In genomic region chr2:124145528-124145927, GRCm38 (mm10) we compare ENCODE assay signal across 22 mouse cellular contexts. TPM values are rescaled to one million over a fixed set of nuclear protein-coding genes. Genes with fewer than 3 reads are reported as not detected.
DNase-seq lines count a peak whose midpoint lies in the region; ATAC-seq lines count a peak whose summit lies in the region.
"Had no signal": no experiment of that assay in that cellular context is flagged by ENCODE, and none has a peak within 500 bp of the region (broad histone marks: within the 10 kb centered on the region; RNA-seq: fewer than 3 reads in every experiment).

No protein-coding gene starts in this region.

- 0 out of 2 replicates have a peak, but pooled peaks have one; percentile 44 for ATAC-seq in forebrain, embryonic 11.5 days (replicated peaks; ENCODE audit: low FRiP score)
- no peak for ATAC-seq in forebrain, embryonic 15.5 days (replicated peaks)
- peak; percentile 75 for ATAC-seq in midbrain, embryonic 12.5 days (ENCODE audit: low FRiP score, low read depth)
- no peak for ATAC-seq in midbrain, embryonic 14.5 days (ENCODE audit: low FRiP score, low TSS enrichment)
- ATAC-seq: forebrain, postnatal 0 days; intestine, postnatal 0 days; liver, postnatal 0 days; lung, postnatal 0 days had no signal

- no peak overlapping the region for H3K4me3 ChIP-seq in forebrain, embryonic 11.5 days (ENCODE audit: low read depth, low read length)
- H3K4me3 ChIP-seq in forebrain, embryonic 15.5 days: no peak overlapping the region
- H3K4me3 ChIP-seq in midbrain, embryonic 12.5 days: no peak overlapping the region
- H3K4me3 ChIP-seq in midbrain, embryonic 14.5 days (replicated peaks; ENCODE audit: low read depth, low read length): no peak overlapping the region
- H3K4me3 ChIP-seq: heart, adult 2 months; heart, embryonic 13.5 days; midbrain, embryonic 10.5 days had no signal

- H3K27me3 ChIP-seq in forebrain, embryonic 11.5 days (ENCODE audit: control insufficient read depth, insufficient read depth, low read length): no peaks in the 10 kb centered on the region
- no peaks in the 10 kb centered on the region for H3K27me3 ChIP-seq in forebrain, embryonic 15.5 days
- H3K27me3 ChIP-seq in midbrain, embryonic 12.5 days: no peaks in the 10 kb centered on the region
- no peaks in the 10 kb centered on the region for H3K27me3 ChIP-seq in midbrain, embryonic 14.5 days (ENCODE audit: control insufficient read depth, insufficient read depth, low read length)
- H3K27me3 ChIP-seq: heart, embryonic 13.5 days had no signal

- no peaks in the 10 kb centered on the region for H3K36me3 ChIP-seq in forebrain, embryonic 11.5 days (ENCODE audit: control insufficient read depth, insufficient read depth, low read length)
- H3K36me3 ChIP-seq in forebrain, embryonic 15.5 days: no peaks in the 10 kb centered on the region
- no peaks in the 10 kb centered on the region for H3K36me3 ChIP-seq in midbrain, embryonic 12.5 days
- H3K36me3 ChIP-seq in midbrain, embryonic 14.5 days (ENCODE audit: control insufficient read depth, insufficient read depth, low read length): no peaks in the 10 kb centered on the region
- H3K36me3 ChIP-seq: heart, embryonic 13.5 days; midbrain, embryonic 10.5 days had no signal

- no peak overlapping the region for H3K27ac ChIP-seq in forebrain, embryonic 11.5 days (ENCODE audit: low read depth, low read length)
- no peak overlapping the region for H3K27ac ChIP-seq in forebrain, embryonic 15.5 days (replicated peaks)
- no peak overlapping the region for H3K27ac ChIP-seq in midbrain, embryonic 12.5 days (replicated peaks)
- H3K27ac ChIP-seq in midbrain, embryonic 14.5 days (replicated peaks; ENCODE audit: low read depth, low read length): no peak overlapping the region
- H3K27ac ChIP-seq: heart, adult 2 months; heart, embryonic 13.5 days; macrophage; midbrain, embryonic 10.5 days; stomach, postnatal 0 days had no signal

- WGBS in forebrain, embryonic 11.5 days: 13% methylated on average over 1 of the region's 1 CpGs
- 14% methylated on average over 1 of the region's 1 CpGs for WGBS in forebrain, embryonic 15.5 days
- 0% methylated on average over 1 of the region's 1 CpGs for WGBS in midbrain, embryonic 12.5 days
- WGBS in midbrain, embryonic 14.5 days: 9% methylated on average over 1 of the region's 1 CpGs

- no peak for DNase-seq in forebrain, embryonic 11.5 days (ENCODE audit: low spot score)
- no peak for DNase-seq in midbrain, embryonic 14.5 days
- DNase-seq in R1 (ENCODE audit: low read depth, low spot score): peak; percentile 93
- DNase-seq in cerebellum, postnatal 14 days: no peak
- no peak for DNase-seq in thymus, postnatal 25 days
- DNase-seq: cerebellum, adult 11 months; cerebellum, adult 9-11 months; forebrain, postnatal 0 days; gastrocnemius, postnatal 25 days; heart, adult 2 months; kidney, postnatal 36 days; layer of hippocampus, postnatal 36 days; liver, postnatal 0 days; thymus, adult 2 months had no signal

- no peaks in the 10 kb centered on the region for H3K4me1 ChIP-seq in forebrain, embryonic 11.5 days (replicated peaks; ENCODE audit: control insufficient read depth, insufficient read depth, low read length)
- no peaks in the 10 kb centered on the region; the same call in 1 of the 2 replicates for H3K4me1 ChIP-seq in forebrain, embryonic 15.5 days
- peaks cover 6% of the 10 kb centered on the region for H3K4me1 ChIP-seq in midbrain, embryonic 12.5 days
- no peaks in the 10 kb centered on the region for H3K4me1 ChIP-seq in midbrain, embryonic 14.5 days (ENCODE audit: control insufficient read depth, insufficient read depth, low read length)
- H3K4me1 ChIP-seq: heart, embryonic 13.5 days had no signal

- no peak overlapping the region for H3K9ac ChIP-seq in forebrain, embryonic 11.5 days (ENCODE audit: low read length)
- H3K9ac ChIP-seq in forebrain, embryonic 15.5 days (replicated peaks): no peak overlapping the region
- H3K9ac ChIP-seq in midbrain, embryonic 12.5 days (replicated peaks): no peak overlapping the region
- H3K9ac ChIP-seq in midbrain, embryonic 14.5 days (replicated peaks; ENCODE audit: low read length): no peak overlapping the region
- H3K9ac ChIP-seq: forebrain, postnatal 0 days; heart, embryonic 13.5 days; liver, postnatal 0 days had no signal

- H3K4me2 ChIP-seq in forebrain, embryonic 11.5 days (ENCODE audit: low read depth, low read length, severe bottlenecking): no peak overlapping the region
- no peak overlapping the region for H3K4me2 ChIP-seq in forebrain, embryonic 15.5 days (replicated peaks)
- H3K4me2 ChIP-seq in midbrain, embryonic 12.5 days (replicated peaks): no peak overlapping the region
- no peak overlapping the region for H3K4me2 ChIP-seq in midbrain, embryonic 14.5 days (ENCODE audit: low read length)
- H3K4me2 ChIP-seq: heart, embryonic 13.5 days had no signal

- H3K9me3 ChIP-seq in forebrain, embryonic 11.5 days (ENCODE audit: control insufficient read depth, low read length): no peaks in the 10 kb centered on the region
- H3K9me3 ChIP-seq in forebrain, embryonic 15.5 days: no peaks in the 10 kb centered on the region
- no peaks in the 10 kb centered on the region for H3K9me3 ChIP-seq in midbrain, embryonic 12.5 days
- no peaks in the 10 kb centered on the region for H3K9me3 ChIP-seq in midbrain, embryonic 14.5 days (ENCODE audit: control insufficient read depth, low read length)
- H3K9me3 ChIP-seq: heart, embryonic 13.5 days; midbrain, embryonic 10.5 days had no signal

RNA-seq across cellular contexts. Expression of gene Sema6d, which starts 55.8 kb away (rescaled TPM):
- polyA plus RNA-seq in forebrain, embryonic 11.5 days (2014; fragmentation: Nextera tagmentation; extraction: Ambion mirVana): 8.7 and 9.8 TPM in 2 replicates
- polyA plus RNA-seq in forebrain, embryonic 15.5 days (2015; fragmentation: Nextera tagmentation; extraction: Ambion mirVana): 28.7 and 31.0 TPM in 2 replicates
- polyA plus RNA-seq in midbrain, embryonic 12.5 days (2016; fragmentation: Nextera tagmentation; extraction: Ambion mirVana): 16.5 and 17.5 TPM in 2 replicates
- 24.9 and 26.9 TPM in 2 replicates for polyA plus RNA-seq in midbrain, embryonic 14.5 days (2014; fragmentation: Nextera tagmentation; extraction: Ambion mirVana)

Comparison
In these comparisons a context has a peak if more than half of its experiments do, and no peak if none do; other contexts are left out.
1. ATAC-seq: peak in forebrain, embryonic 11.5 days (single experiment) and midbrain, embryonic 12.5 days (single experiment); none in forebrain, embryonic 15.5 days (single experiment) and midbrain, embryonic 14.5 days (single experiment).